Mouse (Mus musculus) gastrocnemius, postnatal 10 days (tissue): Measurements from ENCODE around the gene Slc22a26. TPM values are rescaled to one million over a fixed set of nuclear protein-coding genes. Genes with fewer than 3 reads are reported as not detected.
"Not testable (repeated sequence)": the region's sequence is repeated elsewhere in the genome, so short reads cannot be mapped to it uniquely, and the experiment has no call there.

ENCODE experiments used
- DNase-seq: peaks from one replicate; pipeline ENCODE4 v3.0.0; 2021; ENCODE audit warnings: mixed read lengths
- long read RNA-seq, 2 experiments: library from polyadenylated mRNA; stranded (forward); transcript quantifications; one replicate each; pipeline ENCODE4 v2.0.0; 2021
- total RNA-seq, 2 experiments: library from RNA; stranded (reverse); gene quantifications; 2 replicates each; pipeline ENCODE4 v1.2.3; 2021

Gene Slc22a26
- not detected for total RNA-seq
- long read RNA-seq, experiment 1: 0 reads
- long read RNA-seq, experiment 2: 0 reads

GRCm38 (mm10) chr19:7802571-7802970 lies at the start of gene Slc22a26:
TSS of gene Slc22a26 (minus strand) at chr19:7802667.
- DNase-seq: no peak

GRCm38 (mm10) chr19:7829851-7830250 lies 27.4 kb upstream of the Slc22a26 start:
- DNase-seq: no peak

DNA sequence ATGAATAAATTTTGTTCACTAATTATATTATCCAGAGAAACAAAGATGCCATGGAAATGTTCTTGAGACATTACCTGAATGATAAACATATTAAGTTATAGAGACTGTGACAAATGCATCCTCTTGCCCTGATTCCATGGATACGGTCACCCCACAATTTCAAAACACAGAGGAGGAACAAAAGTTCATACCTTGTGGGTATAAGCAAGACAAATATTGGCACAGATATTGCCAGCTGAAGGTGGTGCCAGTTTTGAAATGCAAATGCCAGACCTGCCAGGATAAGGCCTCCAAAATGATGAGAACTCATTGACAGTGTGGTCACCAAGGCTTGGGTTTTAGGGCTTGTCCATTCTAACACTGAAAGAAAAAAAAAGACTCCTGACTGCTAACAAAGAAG lies 11.9 kb downstream of the Slc22a26 start:
- no peak for DNase-seq

- DNase-seq: no peak
Measured at GRCm38 (mm10) chr19:7775306-7775705, 27.2 kb downstream of the Slc22a26 start.

- no peak for DNase-seq
Measured at GRCm38 (mm10) chr19:7766124-7766523, 36.3 kb downstream of the Slc22a26 start.

GRCm38 (mm10) chr19:7765599-7765998 lies 36.9 kb downstream of the Slc22a26 start:
- DNase-seq: no peak

GRCm38 (mm10) chr19:7753371-7753770 lies 49.1 kb downstream of the Slc22a26 start:
- DNase-seq: not testable (repeated sequence)

Other genes starting within 250 kb of the Slc22a26 start
- gene Pla2g16, start 245.2 kb downstream of the Slc22a26 start, total RNA-seq: 10 to 100 TPM; 61.0 to 61.6 TPM
- 1 to 10 TPM in 1 of 2 experiments, under 1 TPM in 1; 0.90 to 1.2 TPM for gene Lgals12, start 195.5 kb downstream of the Slc22a26 start, total RNA-seq
- not detected for gene Hrasls5, start 190.1 kb downstream of the Slc22a26 start, total RNA-seq
- not detected for gene Slc22a19, start 91.4 kb downstream of the Slc22a26 start, total RNA-seq
- gene Slc22a27, start 163.4 kb upstream of the Slc22a26 start, total RNA-seq: not detected